Mouse (Mus musculus) cerebellum, adult 9-11 months (tissue): ENCODE measurements at regions not wholly inside any gene's neighbourhood (a gene's known extent, or its start where the extent isn't known, plus 50 kb on each side); places are given as distances from the start of the nearest gene placed in this dataset.

Experiments used
- DNase-seq: peaks from one replicate; pipeline ENCODE4 v3.0.0; 2022

GRCm38 (mm10) chr6:51641965-51642364 lies 118.3 kb downstream of the Snx10 start:
- DNase-seq: no peak

GRCm38 (mm10) chr6:51648813-51649212 lies 125.1 kb downstream of the Snx10 start:
- DNase-seq: no peak

- no peak for DNase-seq
These were observed 130.1 kb downstream of the Snx10 start for GRCm38 (mm10) chr6:51653753-51654152.

GRCm38 (mm10) chr6:51654991-51655390 lies 131.3 kb downstream of the Snx10 start:
- no peak for DNase-seq

GRCm38 (mm10) chr6:51656078-51656477 lies 132.4 kb downstream of the Snx10 start:
- DNase-seq: no peak

GRCm38 (mm10) chr6:51656883-51657640 lies 133.4 kb downstream of the Snx10 start:
- DNase-seq: no peak

GRCm38 (mm10) chr6:51658360-51658759 lies 134.7 kb downstream of the Snx10 start:
- DNase-seq: no peak

GRCm38 (mm10) chr6:51663178-51663577 lies 139.5 kb downstream of the Snx10 start:
- DNase-seq: no peak

- no peak for DNase-seq
These were observed 140.3 kb downstream of the Snx10 start for GRCm38 (mm10) chr6:51664049-51664448.

GRCm38 (mm10) chr6:51667022-51667421 lies 143.3 kb downstream of the Snx10 start:
- no peak for DNase-seq

- no peak for DNase-seq
These were observed 151.7 kb downstream of the Snx10 start for GRCm38 (mm10) chr6:51675342-51675945.

GRCm38 (mm10) chr6:51677162-51677996 lies 153.7 kb downstream of the Snx10 start:
- no peak for DNase-seq

GRCm38 (mm10) chr6:51678743-51679142 lies 155.0 kb downstream of the Snx10 start:
- no peak for DNase-seq

GRCm38 (mm10) chr6:51680239-51680857 lies 156.6 kb downstream of the Snx10 start:
- DNase-seq: no peak

GRCm38 (mm10) chr6:51683131-51683530 lies 159.4 kb downstream of the Snx10 start:
- no peak for DNase-seq

GRCm38 (mm10) chr6:51685651-51686287 lies 162.1 kb downstream of the Snx10 start:
- DNase-seq: no peak

GRCm38 (mm10) chr6:51690795-51691563 lies 167.3 kb downstream of the Snx10 start:
- DNase-seq: no peak

GRCm38 (mm10) chr6:51693984-51694383 lies 170.3 kb downstream of the Snx10 start:
- no peak for DNase-seq

GRCm38 (mm10) chr6:51696396-51696795 lies 172.7 kb downstream of the Snx10 start:
- DNase-seq: no peak

GRCm38 (mm10) chr6:51697754-51698153 lies 174.1 kb downstream of the Snx10 start:
- no peak for DNase-seq

- DNase-seq: no peak
These were observed 174.5 kb downstream of the Snx10 start for GRCm38 (mm10) chr6:51698244-51698643.
